Mouse (Mus musculus) hindbrain, embryonic 14.5 days (tissue): ENCODE measurements around the gene Thbs4. TPM values are rescaled to one million over a fixed set of nuclear protein-coding genes. Genes with fewer than 3 reads are reported as not detected.
"Not testable (repeated sequence)": the region's sequence is repeated elsewhere in the genome, so short reads cannot be mapped to it uniquely, and the experiment has no call there.

Experiments used
- ATAC-seq: fragments of 200-750 bp; cut with Nextera tagmentation; 2 replicates; pipeline ENCODE4 v1.8.0; 2017; ENCODE audit warnings: moderate number of reproducible peaks, mild to moderate bottlenecking, moderate TSS enrichment, moderate library complexity; ENCODE audit not compliant: low FRiP score
- DNase-seq: peaks from one replicate; pipeline ENCODE4 v3.0.0-alpha.2; 2015; ENCODE audit warnings: low spot score
- H3K27ac ChIP-seq: fragments of 300-500 bp; sonication (generic); 2 replicates; pipeline ENCODE4 v1.5.1; 2014; ENCODE audit warnings: mild to moderate bottlenecking, moderate library complexity
- H3K27me3 ChIP-seq: fragments of 300-500 bp; sonication (generic); 2 replicates; pipeline ENCODE4 v1.6.1; 2014; ENCODE audit warnings: mild to moderate bottlenecking, low read length, mixed read lengths; ENCODE audit not compliant: control insufficient read depth, insufficient read depth
- H3K36me3 ChIP-seq: fragments of 300-500 bp; sonication (generic); replicated peaks from 2 replicates; pipeline ENCODE4 v1.6.1; 2014; ENCODE audit not compliant: control insufficient read depth, insufficient read depth
- H3K4me1 ChIP-seq: fragments of 300-500 bp; sonication (generic); replicated peaks from 2 replicates; pipeline ENCODE4 v1.6.1; 2014; ENCODE audit warnings: antibody characterized with exemption, low read length, mixed read lengths; ENCODE audit not compliant: control insufficient read depth, insufficient read depth
- H3K4me2 ChIP-seq: fragments of 300-500 bp; sonication (generic); replicated peaks from 2 replicates; pipeline ENCODE4 v1.6.1; 2014; ENCODE audit warnings: mild to moderate bottlenecking, moderate library complexity
- H3K4me3 ChIP-seq: fragments of 300-500 bp; sonication (generic); replicated peaks from 2 replicates; pipeline ENCODE4 v1.5.1; 2014; ENCODE audit warnings: mild to moderate bottlenecking, low read length
- H3K9ac ChIP-seq: fragments of 300-500 bp; sonication (generic); 2 replicates; pipeline ENCODE4 v1.6.1; 2014
- H3K9me3 ChIP-seq: fragments of 300-500 bp; sonication (generic); 2 replicates; pipeline ENCODE4 v1.6.1; 2016; ENCODE audit warnings: low read length; ENCODE audit not compliant: control insufficient read depth
- WGBS: fragments of 180-500 bp; shearing (Covaris S2); extraction: QIAGEN DNeasy Blood & Tissue Kit; methylation state at CpG from one replicate; pipeline ENCODE4 v1.1.7; 2014; 5-methylcytosine and 5-hydroxymethylcytosine counted together
- polyA plus RNA-seq: library from polyadenylated mRNA; unstranded; fragments of >200 nt; fragmentation: Nextera tagmentation; extraction: Ambion mirVana; gene quantifications from 2 replicates; pipeline ENCODE4 v1.2.1, GENCODE M21; 2014

Gene Thbs4
- 1.2 and 1.3 TPM in 2 replicates for polyA plus RNA-seq

DNA sequence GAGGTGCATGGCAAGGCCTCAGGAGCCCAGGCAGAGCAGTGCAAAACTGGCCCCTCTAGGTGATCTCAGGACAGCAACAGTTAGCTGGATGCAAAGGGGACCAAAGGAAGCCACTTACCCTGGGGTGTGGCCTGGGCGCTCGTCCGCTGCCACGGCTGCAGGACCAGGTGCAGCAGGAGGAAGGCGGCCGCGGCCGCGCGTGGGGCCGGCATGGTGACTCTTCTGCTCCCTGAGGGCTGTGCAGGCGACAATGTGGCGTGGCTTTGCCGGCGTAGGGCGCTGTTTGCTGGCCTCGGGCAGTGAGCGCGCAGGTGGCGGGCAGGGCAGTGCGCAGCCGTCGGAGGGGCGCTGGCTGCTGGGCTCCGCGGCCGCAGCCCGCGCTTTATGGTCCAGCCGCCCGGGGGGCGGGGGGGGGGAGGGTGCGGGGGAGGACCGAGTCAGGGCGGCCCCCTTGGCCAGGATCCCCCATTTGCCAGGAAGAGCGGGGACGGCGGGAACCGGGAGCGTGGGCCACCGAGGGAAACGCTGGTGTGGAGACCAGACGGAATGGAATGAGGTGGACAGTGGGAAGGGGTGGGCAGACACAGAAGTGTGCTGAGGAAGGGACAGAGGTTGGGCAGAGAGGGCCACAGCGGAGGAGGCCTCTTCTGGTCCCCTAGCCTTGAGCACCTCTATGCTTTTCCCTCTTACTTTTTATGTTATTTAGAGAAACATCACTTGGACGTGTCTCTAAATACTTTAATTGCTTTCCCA, at the start of gene Thbs4:
Gene Thbs4 (minus strand): TSS at position 357 of the 753 bp plus-strand sequence.
- Histone ChIP-seq H3K27me3 (peaks cover 21% of the 10 kb centered on the region), H3K9me3 (no peaks in the 10 kb centered on the region), H3K36me3 (no peaks in the 10 kb centered on the region), H3K4me3 (peak within 1 kb of the TSS; percentile 35), H3K4me1 (peaks cover 7% of the 10 kb centered on the region; the same call in 1 of the 2 replicates), H3K9ac (peak within 1 kb of the TSS; percentile 41), H3K27ac (no peak within 1 kb of the TSS), H3K4me2 (peak within 1 kb of the TSS; percentile 60)
- 5% methylated on average over 40 of the region's 45 CpGs for WGBS
- DNase-seq (no peak), ATAC-seq (peak; percentile 67; the same call in 1 of the 2 replicates)

DNA sequence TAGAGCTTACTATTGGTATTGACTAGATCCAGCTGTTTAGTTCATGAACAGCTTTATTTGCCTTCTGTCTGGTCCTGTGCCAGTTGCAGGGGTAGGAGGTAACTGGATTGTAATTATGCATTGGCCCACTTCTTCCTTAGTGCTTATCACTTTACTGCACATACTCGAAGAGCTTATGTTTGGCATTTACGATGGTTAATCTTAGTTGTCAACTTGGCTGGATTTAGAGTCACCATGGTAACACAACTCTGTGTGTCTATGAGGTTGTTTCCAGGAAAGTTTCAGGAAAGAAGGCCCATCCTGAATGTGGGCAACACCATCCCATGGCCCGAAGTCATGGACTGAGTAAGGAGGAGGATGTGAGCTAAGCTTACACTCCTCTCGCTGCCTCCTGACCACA, 38.5 kb upstream of the Thbs4 start:
- no peaks in the 10 kb centered on the region for H3K27me3 ChIP-seq
- no peak overlapping the region for H3K4me3 ChIP-seq

DNA sequence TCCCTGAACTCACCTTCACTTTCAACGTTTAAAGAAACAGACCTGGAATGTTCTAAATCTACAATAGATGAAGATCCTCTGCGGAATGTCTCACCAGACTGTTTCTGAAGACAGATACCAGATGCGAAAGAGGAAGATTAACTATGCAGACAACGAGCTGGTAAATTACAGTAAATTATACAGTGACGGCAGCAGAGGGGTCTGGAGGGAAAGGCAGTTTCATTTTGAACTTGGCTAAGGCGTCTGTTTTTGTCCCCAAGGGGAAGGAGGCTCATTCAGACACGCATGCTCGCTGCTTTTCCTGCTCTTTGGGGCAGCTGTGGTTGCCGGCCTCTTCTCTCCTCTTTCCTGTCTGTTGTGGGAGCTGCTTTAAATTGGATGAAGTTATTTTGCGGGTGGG, 34.2 kb upstream of the Thbs4 start:
- 0 out of 2 replicates have a peak overlapping the region, but pooled peaks have one; percentile 1 for H3K4me2 ChIP-seq

More for the DNA sequence above, 38.5 kb upstream of the Thbs4 start:
- WGBS: over 99% methylated on average over 4 of the region's 4 CpGs
- DNase-seq (no peak), ATAC-seq (no peak)
- H3K4me2 ChIP-seq: no peak overlapping the region
- H3K27ac ChIP-seq: no peak overlapping the region
- no peak overlapping the region for H3K9ac ChIP-seq
- no peaks in the 10 kb centered on the region for H3K4me1 ChIP-seq
- no peaks in the 10 kb centered on the region for H3K9me3 ChIP-seq
- no peaks in the 10 kb centered on the region for H3K36me3 ChIP-seq

DNA sequence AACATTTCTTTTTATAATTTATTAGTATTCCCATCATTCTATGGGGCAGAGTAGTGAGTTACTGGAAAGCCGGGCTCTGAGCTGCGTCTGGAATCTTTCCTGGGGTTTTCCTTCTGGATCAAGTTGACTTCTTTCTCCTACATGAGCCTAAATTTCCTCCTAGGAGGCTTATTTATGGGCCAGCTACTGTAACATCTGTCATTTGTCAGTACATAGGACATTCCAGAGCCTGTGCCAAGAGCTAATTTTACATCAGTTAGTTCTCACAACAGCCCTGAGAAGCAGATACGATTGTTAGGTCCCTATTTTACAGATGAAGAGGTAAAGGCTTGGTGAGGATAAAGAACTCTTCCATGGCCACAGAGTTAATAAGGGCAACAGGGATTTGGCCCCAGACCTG, 22.7 kb upstream of the Thbs4 start:
- Histone ChIP-seq H3K27me3 (no peaks in the 10 kb centered on the region), H3K4me2 (no peak overlapping the region), H3K4me3 (no peak overlapping the region), H3K9ac (no peak overlapping the region), H3K27ac (no peak overlapping the region), H3K4me1 (no peaks in the 10 kb centered on the region), H3K36me3 (no peaks in the 10 kb centered on the region), H3K9me3 (no peaks in the 10 kb centered on the region)
- 90% methylated on average over 3 of the region's 3 CpGs for WGBS
- DNase-seq (no peak), ATAC-seq (no peak)

More for the DNA sequence above, 34.2 kb upstream of the Thbs4 start:
- Histone ChIP-seq H3K27ac (no peak overlapping the region), H3K27me3 (no peaks in the 10 kb centered on the region), H3K9me3 (no peaks in the 10 kb centered on the region), H3K9ac (no peak overlapping the region), H3K4me3 (no peak overlapping the region), H3K4me1 (no peaks in the 10 kb centered on the region), H3K36me3 (no peaks in the 10 kb centered on the region)
- no peak for ATAC-seq
- WGBS: 51% methylated on average over 10 of the region's 10 CpGs
- no peak for DNase-seq

DNA sequence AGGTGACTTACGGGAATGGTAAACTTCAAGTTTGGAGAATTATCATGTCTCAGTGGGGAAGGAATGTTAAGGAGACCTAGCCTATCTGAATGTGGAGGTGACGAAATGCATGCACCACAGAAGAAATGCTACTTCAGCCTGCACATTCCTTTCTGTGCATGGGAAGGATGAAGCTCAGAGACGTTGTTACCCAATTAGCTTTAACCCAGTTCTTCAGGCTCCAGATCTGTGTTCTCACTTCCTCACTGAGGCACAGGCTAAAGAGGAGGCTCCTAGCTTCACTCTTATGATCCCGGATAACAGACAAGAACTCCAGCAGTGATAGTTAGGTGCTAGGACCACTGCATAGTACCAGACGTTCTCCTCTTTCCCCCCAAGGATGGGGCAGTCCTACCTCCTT, 21.7 kb upstream of the Thbs4 start:
- H3K4me3 ChIP-seq: no peak overlapping the region
- H3K9me3 ChIP-seq: no peaks in the 10 kb centered on the region
- no peak for DNase-seq
- 90% methylated on average over 5 of the region's 5 CpGs for WGBS
- H3K4me2 ChIP-seq: no peak overlapping the region
- ATAC-seq: no peak
- no peaks in the 10 kb centered on the region for H3K4me1 ChIP-seq
- H3K9ac ChIP-seq: no peak overlapping the region
- H3K27ac ChIP-seq: no peak overlapping the region
- H3K36me3 ChIP-seq: no peaks in the 10 kb centered on the region
- no peaks in the 10 kb centered on the region for H3K27me3 ChIP-seq

DNA sequence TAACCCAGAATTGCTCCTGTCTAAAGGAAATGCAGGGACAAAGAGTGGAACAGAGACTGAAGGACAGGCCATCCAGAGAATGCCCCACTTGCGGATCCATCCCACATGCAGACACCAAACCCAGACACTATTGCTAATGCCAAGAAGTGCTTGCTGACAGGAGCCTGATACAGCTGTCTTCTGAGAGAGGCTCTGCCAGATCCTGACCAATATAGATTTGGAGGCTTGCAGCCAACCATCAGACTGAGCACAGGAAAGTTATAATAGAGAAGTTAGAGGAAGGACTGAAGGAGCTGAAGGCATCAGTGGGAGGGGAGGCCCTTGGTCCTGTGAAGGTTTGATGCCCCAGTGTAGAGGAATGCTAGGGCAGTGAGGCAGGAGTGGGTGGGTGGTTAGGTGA, 16.0 kb upstream of the Thbs4 start:
- not testable (repeated sequence) for H3K4me1 ChIP-seq, H3K27ac ChIP-seq, ATAC-seq, H3K27me3 ChIP-seq, H3K9ac ChIP-seq, DNase-seq, H3K4me3 ChIP-seq, H3K9me3 ChIP-seq, H3K4me2 ChIP-seq, H3K36me3 ChIP-seq
- 84% methylated on average over 1 of the region's 1 CpGs for WGBS

DNA sequence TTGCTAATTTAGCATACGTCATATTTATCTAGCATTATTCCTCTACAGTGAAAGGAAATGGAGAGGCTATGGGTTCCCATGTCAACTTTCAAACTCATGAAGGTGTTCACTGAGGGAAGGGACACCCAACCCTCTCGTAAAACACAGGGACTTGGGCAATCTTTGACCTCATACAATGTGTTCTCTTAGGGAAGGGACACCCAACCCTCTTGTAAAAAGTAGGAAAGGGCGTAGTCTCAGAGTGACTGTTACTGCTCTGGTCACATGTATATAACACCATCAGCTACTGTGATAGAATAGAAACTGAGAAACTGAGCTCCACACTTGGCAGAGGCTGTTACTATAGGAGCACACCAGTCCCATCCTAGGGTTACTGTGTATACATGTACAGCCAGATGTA, 13.2 kb upstream of the Thbs4 start:
- Histone ChIP-seq H3K9ac (no peak overlapping the region), H3K36me3 (no peaks in the 10 kb centered on the region), H3K27ac (no peak overlapping the region), H3K4me2 (no peak overlapping the region), H3K9me3 (no peaks in the 10 kb centered on the region), H3K4me1 (no peaks in the 10 kb centered on the region), H3K27me3 (no peaks in the 10 kb centered on the region), H3K4me3 (no peak overlapping the region)
- no peak for DNase-seq
- ATAC-seq: no peak
- WGBS: 87% methylated on average over 3 of the region's 3 CpGs

DNA sequence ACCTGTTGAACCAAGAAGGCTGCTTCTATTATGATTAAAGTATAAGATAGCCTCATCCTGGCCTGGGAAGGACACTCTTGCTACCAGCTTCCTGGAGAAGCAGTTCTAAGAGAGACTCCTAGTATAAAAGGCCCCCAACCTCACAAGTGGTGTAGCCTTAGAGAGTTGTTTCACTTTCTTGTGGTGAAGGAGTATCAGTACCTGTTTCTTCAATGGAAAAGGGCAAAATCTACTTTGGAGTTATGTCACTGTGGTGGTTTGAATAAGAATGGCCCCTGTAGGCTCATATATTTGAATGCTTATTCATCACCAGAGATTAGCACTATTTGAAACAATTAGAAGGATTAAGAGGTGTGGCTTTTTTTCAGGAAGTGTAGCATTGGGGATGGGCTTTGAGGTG, 12.2 kb upstream of the Thbs4 start:
- H3K27me3 ChIP-seq: no peaks in the 10 kb centered on the region
- no peak overlapping the region for H3K27ac ChIP-seq
- no peaks in the 10 kb centered on the region for H3K36me3 ChIP-seq
- ATAC-seq (no peak), DNase-seq (no peak)
- H3K9me3 ChIP-seq: no peaks in the 10 kb centered on the region
- H3K4me3 ChIP-seq: no peak overlapping the region
- H3K4me2 ChIP-seq: no peak overlapping the region
- H3K4me1 ChIP-seq: no peaks in the 10 kb centered on the region
- H3K9ac ChIP-seq: no peak overlapping the region

DNA sequence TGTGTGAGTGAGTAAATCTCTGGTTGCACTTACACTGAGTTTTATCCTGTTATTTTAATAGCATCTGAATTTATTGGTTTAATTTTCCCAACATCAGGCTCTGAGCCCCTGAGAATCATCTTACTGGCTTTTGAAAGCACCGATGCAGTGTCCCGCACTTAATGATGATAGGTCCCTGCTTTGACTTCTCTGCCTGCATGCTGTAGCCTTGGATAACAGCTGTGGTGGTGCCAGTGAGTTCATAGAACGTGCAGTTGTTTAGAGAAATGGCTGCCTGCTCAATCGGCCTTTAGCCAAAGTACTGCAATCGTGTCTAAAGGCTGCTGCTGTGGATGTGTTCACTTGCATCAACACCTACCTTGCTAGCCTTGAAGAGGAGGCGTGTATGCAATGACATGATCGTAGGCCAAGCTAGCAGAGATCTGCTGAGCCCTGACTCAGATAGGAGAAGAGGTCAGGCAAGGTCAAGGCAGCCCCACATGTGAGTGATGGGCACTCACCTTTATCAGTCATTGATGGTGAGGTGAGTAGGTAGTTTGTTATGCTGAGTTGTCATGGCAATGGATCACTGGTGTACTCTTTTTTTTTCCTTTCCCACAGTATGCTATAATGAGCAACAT, 4.8 kb upstream of the Thbs4 start:
- no peak for ATAC-seq
- H3K4me1 ChIP-seq: peaks cover 6% of the 10 kb centered on the region; the same call in 1 of the 2 replicates
- H3K9ac ChIP-seq: no peak overlapping the region
- no peak overlapping the region for H3K27ac ChIP-seq
- no peak for DNase-seq
- 79% methylated on average over 7 of the region's 7 CpGs for WGBS
- no peak overlapping the region for H3K4me2 ChIP-seq
- H3K36me3 ChIP-seq: no peaks in the 10 kb centered on the region
- no peaks in the 10 kb centered on the region for H3K9me3 ChIP-seq
- no peak overlapping the region for H3K4me3 ChIP-seq
- H3K27me3 ChIP-seq: peaks cover 7% of the 10 kb centered on the region; the same call in 1 of the 2 replicates
